Mouse (Mus musculus) embryonic facial prominence, embryonic 14.5 days (tissue): ENCODE data around the gene Miga2. TPM values are rescaled to one million over a fixed set of nuclear protein-coding genes. Genes with fewer than 3 reads are reported as not detected.

ENCODE experiments used
- ATAC-seq: fragments of 200-750 bp; cut with Nextera tagmentation; 2 replicates; pipeline ENCODE4 v1.8.0; 2017; ENCODE audit warnings: low read depth, moderate number of reproducible peaks, moderate TSS enrichment
- DNase-seq: peaks from one replicate; pipeline ENCODE4 v3.0.0-alpha.2; 2015; ENCODE audit warnings: low spot score
- H3K27ac ChIP-seq: fragments of 300-500 bp; sonication (generic); replicated peaks from 2 replicates; pipeline ENCODE4 v1.5.1; 2014; ENCODE audit warnings: low read depth, mild to moderate bottlenecking, low read length, moderate library complexity
- H3K27me3 ChIP-seq: fragments of 300-500 bp; sonication (generic); replicated peaks from 2 replicates; pipeline ENCODE4 v1.6.1; 2014; ENCODE audit warnings: low read length; ENCODE audit not compliant: control insufficient read depth, insufficient read depth
- H3K36me3 ChIP-seq: fragments of 300-500 bp; sonication (generic); 2 replicates; pipeline ENCODE4 v1.6.1; 2014; ENCODE audit warnings: low read length, mixed read lengths; ENCODE audit not compliant: control insufficient read depth, insufficient read depth
- H3K4me1 ChIP-seq: fragments of 300-500 bp; sonication (generic); 2 replicates; pipeline ENCODE4 v1.6.1; 2014; ENCODE audit warnings: antibody characterized with exemption, low read length; ENCODE audit not compliant: control insufficient read depth, insufficient read depth
- H3K4me2 ChIP-seq: fragments of 300-500 bp; sonication (generic); 2 replicates; pipeline ENCODE4 v1.6.1; 2014; ENCODE audit warnings: low read depth, mild to moderate bottlenecking, low read length, moderate library complexity, mixed read lengths
- H3K4me3 ChIP-seq: fragments of 300-500 bp; sonication (generic); 2 replicates; pipeline ENCODE4 v1.5.1; 2014; ENCODE audit warnings: low read depth, mild to moderate bottlenecking, low read length
- H3K9ac ChIP-seq: fragments of 300-500 bp; sonication (generic); 2 replicates; pipeline ENCODE4 v1.6.1; 2014; ENCODE audit warnings: low read depth, mild to moderate bottlenecking, low read length, moderate library complexity, mixed read lengths
- H3K9me3 ChIP-seq: fragments of 300-500 bp; sonication (generic); 2 replicates; pipeline ENCODE4 v1.6.1; 2016; ENCODE audit warnings: low read length; ENCODE audit not compliant: control insufficient read depth
- WGBS: fragments of 180-500 bp; shearing (Covaris S2); extraction: QIAGEN DNeasy Blood & Tissue Kit; methylation state at CpG from one replicate; pipeline ENCODE4 v1.1.7; 2014; 5-methylcytosine and 5-hydroxymethylcytosine counted together
- polyA plus RNA-seq: library from polyadenylated mRNA; unstranded; fragments of >200 nt; fragmentation: Nextera tagmentation; extraction: Ambion mirVana; gene quantifications from 2 replicates; pipeline ENCODE4 v1.2.1, GENCODE M21; 2014

Miga2 gene
- polyA plus RNA-seq, 1 experiment from 2014 or later, result 17.6 TPM

- no peaks in the 10 kb centered on the region for H3K27me3 ChIP-seq
- no peak overlapping the region for H3K4me2 ChIP-seq
- H3K9ac ChIP-seq, result no peak overlapping the region
- DNase-seq (no peak), ATAC-seq (no peak)
- no peaks in the 10 kb centered on the region for H3K9me3 ChIP-seq
- peaks cover 6% of the 10 kb centered on the region; the same call in 1 of the 2 replicates for H3K4me1 ChIP-seq
- no peak overlapping the region for H3K4me3 ChIP-seq
- H3K27ac ChIP-seq, result no peak overlapping the region
- peaks cover 49% of the 10 kb centered on the region for H3K36me3 ChIP-seq
- whole genome bisulfite sequencing, result 80% methylated on average over 7 of the region's 7 CpGs
Measured at GRCm38 (mm10) chr2:30396246-30396645, 32.2 kb downstream of the Miga2 start.

- H3K27ac ChIP-seq, result no peak overlapping the region
- H3K36me3 ChIP-seq, result peaks cover 66% of the 10 kb centered on the region
- H3K27me3 ChIP-seq, result no peaks in the 10 kb centered on the region
- no peak overlapping the region for H3K4me3 ChIP-seq
- peaks cover 6% of the 10 kb centered on the region; the same call in 1 of the 2 replicates for H3K4me1 ChIP-seq
- H3K4me2 ChIP-seq, result no peak overlapping the region
- WGBS, result 77% methylated on average over 10 of the region's 10 CpGs
- ATAC-seq, result no peak; the same call in 1 of the 2 replicates
- no peaks in the 10 kb centered on the region for H3K9me3 ChIP-seq
- no peak for DNase-seq
- H3K9ac ChIP-seq, result no peak overlapping the region
Measured at GRCm38 (mm10) chr2:30397986-30398512, 34.0 kb downstream of the Miga2 start.

- Histone ChIP-seq H3K27me3 (no peaks in the 10 kb centered on the region), H3K4me3 (no peak overlapping the region), H3K4me1 (no peaks in the 10 kb centered on the region), H3K27ac (0 out of 2 replicates have a peak overlapping the region, but pooled peaks have one; percentile 33), H3K9ac (0 out of 2 replicates have a peak overlapping the region, but pooled peaks have one; percentile 19), H3K4me2 (no peak overlapping the region), H3K9me3 (no peaks in the 10 kb centered on the region), H3K36me3 (peaks cover 72% of the 10 kb centered on the region)
- 54% methylated on average over 20 of the region's 20 CpGs for WGBS
- DNase-seq (no peak), ATAC-seq (no peak)
Measured at GRCm38 (mm10) chr2:30399191-30400171, 35.4 kb downstream of the Miga2 start.

GRCm38 (mm10) chr2:30401581-30401980 lies 37.5 kb downstream of the Miga2 start:
- no peaks in the 10 kb centered on the region for H3K9me3 ChIP-seq
- H3K27ac ChIP-seq, result no peak overlapping the region
- H3K4me2 ChIP-seq, result no peak overlapping the region
- H3K27me3 ChIP-seq, result no peaks in the 10 kb centered on the region
- H3K9ac ChIP-seq, result no peak overlapping the region
- DNase-seq, result no peak
- no peak overlapping the region for H3K4me3 ChIP-seq
- WGBS, result 67% methylated on average over 1 of the region's 1 CpGs
- H3K4me1 ChIP-seq, result no peaks in the 10 kb centered on the region
- ATAC-seq, result no peak
- peaks cover 80% of the 10 kb centered on the region for H3K36me3 ChIP-seq

GRCm38 (mm10) chr2:30402351-30402826 lies 38.4 kb downstream of the Miga2 start:
- Histone ChIP-seq H3K4me1 (no peaks in the 10 kb centered on the region), H3K4me3 (no peak overlapping the region), H3K36me3 (peaks cover 78% of the 10 kb centered on the region), H3K9me3 (no peaks in the 10 kb centered on the region), H3K4me2 (no peak overlapping the region), H3K9ac (no peak overlapping the region), H3K27ac (no peak overlapping the region), H3K27me3 (no peaks in the 10 kb centered on the region)
- ATAC-seq (no peak), DNase-seq (no peak)
- 84% methylated on average over 9 of the region's 9 CpGs for WGBS

GRCm38 (mm10) chr2:30402843-30403242 lies 38.8 kb downstream of the Miga2 start:
- no peak overlapping the region for H3K9ac ChIP-seq
- H3K27me3 ChIP-seq, result no peaks in the 10 kb centered on the region
- H3K4me2 ChIP-seq, result no peak overlapping the region
- ATAC-seq, result no peak
- 54% methylated on average over 2 of the region's 2 CpGs for WGBS
- H3K9me3 ChIP-seq, result no peaks in the 10 kb centered on the region
- H3K4me3 ChIP-seq, result no peak overlapping the region
- no peak overlapping the region for H3K27ac ChIP-seq
- peaks cover 77% of the 10 kb centered on the region for H3K36me3 ChIP-seq
- H3K4me1 ChIP-seq, result no peaks in the 10 kb centered on the region
- no peak for DNase-seq

GRCm38 (mm10) chr2:30403870-30404269 lies 39.8 kb downstream of the Miga2 start:
- Histone ChIP-seq H3K4me1 (no peaks in the 10 kb centered on the region), H3K9ac (no peak overlapping the region), H3K27me3 (no peaks in the 10 kb centered on the region), H3K9me3 (no peaks in the 10 kb centered on the region), H3K4me2 (no peak overlapping the region), H3K36me3 (peaks cover 80% of the 10 kb centered on the region), H3K27ac (no peak overlapping the region), H3K4me3 (no peak overlapping the region)
- DNase-seq (no peak), ATAC-seq (no peak)
- WGBS, result 67% methylated on average over 1 of the region's 1 CpGs

- Histone ChIP-seq H3K36me3 (peaks cover 53% of the 10 kb centered on the region), H3K4me1 (no peaks in the 10 kb centered on the region), H3K9me3 (no peaks in the 10 kb centered on the region), H3K27me3 (no peaks in the 10 kb centered on the region), H3K4me3 (no peak overlapping the region), H3K9ac (no peak overlapping the region), H3K27ac (no peak overlapping the region), H3K4me2 (no peak overlapping the region)
- ATAC-seq, result no peak
- WGBS, result 86% methylated on average over 2 of the region's 2 CpGs
- DNase-seq, result no peak
Measured at GRCm38 (mm10) chr2:30407221-30407620, 43.2 kb downstream of the Miga2 start.
